Mouse (Mus musculus) olfactory bulb, adult 2 months (tissue): ENCODE measurements around the gene Magi2.

Source experiments
- CTCF ChIP-seq: fragments of 200-500 bp; IDR thresholded peaks from 2 replicates; pipeline ENCODE4 v1.5.1; 2012; ENCODE audit warnings: low read depth, mild to moderate bottlenecking, low read length, moderate library complexity; ENCODE audit not compliant: insufficient read depth
- POLR2A ChIP-seq: fragments of 200-500 bp; IDR thresholded peaks from 2 replicates; pipeline ENCODE4 v1.6.1; 2012; ENCODE audit warnings: mild to moderate bottlenecking, low read depth, low read length, moderate library complexity; ENCODE audit not compliant: insufficient read depth

DNA sequence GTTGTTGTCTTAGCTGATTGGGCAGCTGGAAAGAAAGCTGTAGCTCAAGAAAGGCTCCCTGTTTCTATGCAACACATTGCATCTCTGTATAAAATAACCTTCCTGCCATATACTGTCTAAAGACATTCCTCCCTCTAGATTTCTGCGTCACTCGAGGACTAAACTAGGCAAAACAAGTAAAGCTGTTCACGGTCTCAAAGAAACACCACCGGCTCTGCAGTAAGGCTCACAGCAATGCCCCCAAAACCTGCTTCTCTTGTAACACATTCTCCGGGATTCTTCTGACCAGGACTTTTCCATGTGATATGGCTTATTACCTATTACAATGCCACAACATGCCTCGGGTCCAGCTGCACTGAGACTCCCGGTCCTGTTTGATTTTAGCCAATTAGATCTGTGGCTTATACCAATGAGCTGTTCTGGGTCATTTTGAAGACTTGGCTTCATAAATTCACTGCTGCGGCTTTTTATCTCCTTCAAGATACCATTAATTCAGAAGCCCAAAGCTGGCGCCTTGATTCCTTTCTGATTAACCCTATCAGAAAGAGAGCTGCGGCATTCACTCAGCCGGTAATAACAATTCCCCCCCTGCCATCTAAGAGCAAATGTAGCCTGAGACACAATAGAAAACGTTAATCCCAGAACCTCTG, 520.2 kb downstream of the Magi2 start:
- TF ChIP-seq POLR2A, result no peak
- no peak for TF ChIP-seq CTCF
